Mouse (Mus musculus) inflammation-experienced regulatory T-cells, adult 6 months (primary cell): ENCODE results near the gene Gm14548. TPM values are rescaled to one million over a fixed set of nuclear protein-coding genes. Genes with fewer than 3 reads are reported as not detected.
"Not testable (repeated sequence)": the region's sequence is repeated elsewhere in the genome, so short reads cannot be mapped to it uniquely, and the experiment has no call there.

Experiments
- ATAC-seq: one replicate; pipeline ENCODE4 v1.8.0; 2017
- polyA plus RNA-seq, 3 experiments: library from polyadenylated mRNA; unstranded; fragments of 100-300 nt; shearing (Covaris generic); gene quantifications; one replicate each; pipeline ENCODE4 v1.2.1; 2017

The Gm14548 gene
- polyA plus RNA-seq: not detected

DNA sequence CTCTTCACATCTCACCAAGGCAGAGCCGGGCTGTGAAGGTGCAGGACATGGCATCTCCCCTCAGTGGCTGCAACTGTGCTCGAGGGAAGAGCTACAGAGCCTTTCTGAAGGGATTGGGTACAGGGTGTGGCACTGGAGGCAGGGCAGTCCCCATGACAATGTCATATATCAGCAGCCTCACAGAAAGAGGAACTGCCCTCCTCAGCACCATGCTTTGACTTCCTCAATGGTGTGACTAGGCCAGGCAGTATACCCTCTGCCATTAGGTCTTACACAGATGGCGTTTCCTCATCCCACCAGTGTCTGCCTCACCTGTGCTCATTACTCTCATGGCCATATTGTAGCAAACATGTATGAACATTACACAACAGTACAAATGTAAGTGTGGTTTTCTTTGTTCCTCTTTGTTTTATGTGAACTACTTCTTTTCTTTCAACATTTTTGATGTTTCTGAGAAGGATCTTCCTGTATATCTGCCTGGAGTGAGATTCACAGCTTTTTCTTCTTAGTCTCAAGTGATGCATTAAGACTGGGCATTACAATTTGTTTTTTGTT lies at the start of gene Gm14548:
Gm14548 (minus strand) TSS at position 85 of the 555 bp plus-strand sequence.
- not testable (repeated sequence) for ATAC-seq

DNA sequence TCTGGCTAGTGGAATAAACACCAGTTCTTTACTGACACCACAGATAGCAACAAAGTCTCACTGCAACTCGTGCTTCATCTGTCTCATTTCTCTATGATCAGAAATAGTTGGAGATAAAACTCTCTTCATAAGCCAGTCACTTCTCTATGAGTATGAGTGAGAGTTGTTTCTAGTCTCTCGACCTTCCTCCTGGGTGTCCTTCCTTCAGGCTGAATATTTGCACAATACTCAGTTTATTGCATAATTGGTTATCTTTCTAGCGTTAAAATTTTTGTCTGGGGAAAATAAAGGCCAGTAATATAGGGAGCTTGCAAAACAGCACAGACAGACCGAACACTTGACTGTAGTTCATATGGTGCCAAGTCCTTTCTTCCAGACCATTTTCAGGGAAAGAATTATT lies 48.2 kb upstream of the Gm14548 start:
- ATAC-seq: no peak

DNA sequence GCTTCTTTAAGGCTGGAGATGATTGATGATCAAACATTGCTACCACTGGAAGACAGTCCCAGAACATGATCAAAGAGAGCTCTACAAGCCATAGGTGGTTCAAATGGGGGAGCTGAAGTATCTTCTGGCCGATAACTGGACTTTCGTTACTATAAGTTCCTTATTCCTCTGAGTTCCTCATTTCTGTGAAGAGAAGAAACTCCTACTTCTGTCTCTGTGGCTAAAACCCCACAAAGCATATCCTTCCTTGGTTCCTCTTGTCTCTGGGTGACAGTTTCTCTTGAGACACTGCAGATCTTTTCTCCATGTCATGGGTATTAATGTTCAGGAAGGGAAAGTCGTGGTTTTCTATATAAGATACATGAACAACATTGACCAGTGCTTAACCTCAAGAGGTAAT lies 43.0 kb upstream of the Gm14548 start:
- no peak for ATAC-seq

DNA sequence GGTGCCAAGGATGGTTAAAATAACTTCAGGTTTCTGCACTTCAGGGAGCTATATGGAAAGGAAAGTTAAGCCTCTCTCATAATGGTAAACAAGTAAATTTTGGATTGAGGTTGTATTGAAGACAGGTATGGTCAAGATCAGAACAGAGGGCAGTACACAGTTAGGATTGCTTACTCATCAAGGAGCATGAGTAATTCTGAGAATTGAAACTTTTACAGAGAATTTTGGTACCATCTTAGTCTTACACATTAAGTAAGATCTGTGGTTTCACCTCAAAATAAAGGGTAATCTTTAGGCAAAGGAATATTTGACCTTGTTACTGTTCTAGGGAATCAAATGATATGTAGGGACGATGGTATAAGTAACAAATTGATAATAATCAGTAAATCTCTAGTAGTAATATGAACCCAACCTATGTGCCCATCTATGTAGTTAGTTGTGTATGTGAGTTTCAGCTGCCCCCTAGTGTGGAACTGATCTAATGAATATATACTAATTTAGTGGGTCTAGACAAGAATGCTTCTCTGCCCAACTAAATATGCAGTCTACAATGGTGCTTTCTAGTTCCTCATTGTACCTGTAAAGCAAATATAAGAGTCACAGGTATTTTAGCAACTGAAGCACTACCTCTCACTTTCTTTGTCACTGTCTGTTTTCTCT lies 42.1 kb upstream of the Gm14548 start:
- ATAC-seq: no peak

DNA sequence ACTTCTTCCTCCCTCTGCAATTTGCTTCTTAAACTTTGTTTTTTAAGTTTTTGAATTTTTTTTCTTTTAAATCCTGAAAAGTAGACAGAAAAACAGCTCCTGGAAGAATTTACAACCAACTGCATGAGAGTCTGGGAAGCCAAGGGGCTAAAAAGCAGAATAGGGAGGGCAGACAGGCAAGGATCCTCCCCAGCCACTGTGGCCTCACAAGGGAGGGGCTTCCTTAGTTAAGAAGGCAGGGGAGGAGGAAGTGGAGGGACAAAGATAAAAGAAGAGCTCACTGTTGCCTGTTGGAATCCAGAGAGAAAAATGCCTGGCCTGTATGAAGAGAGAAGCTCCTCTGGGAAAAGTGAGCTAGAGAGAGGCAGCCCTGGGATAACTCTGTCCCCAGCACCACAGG lies 37.6 kb upstream of the Gm14548 start:
- ATAC-seq: not testable (repeated sequence)

DNA sequence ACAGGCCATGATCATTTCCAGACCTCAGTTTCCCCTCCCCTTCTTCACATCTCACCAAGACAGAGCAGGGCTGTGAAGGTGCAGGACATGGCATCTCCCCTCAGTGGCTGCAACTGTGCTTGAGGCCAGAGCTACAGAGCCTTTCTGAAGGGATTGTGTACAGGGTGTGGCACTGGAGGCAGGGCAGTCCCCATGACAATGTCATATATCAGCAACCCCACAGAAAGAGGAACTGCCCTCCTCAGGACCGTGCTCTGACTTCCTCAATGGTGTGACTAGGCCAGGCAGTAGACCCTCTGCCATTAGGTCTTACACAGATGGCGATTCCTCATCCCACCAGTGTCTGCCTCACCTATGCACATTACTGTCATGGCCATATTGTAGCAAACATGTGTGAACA lies 17.5 kb upstream of the Gm14548 start, which contains the start of gene Lilra6:
Lilra6 (minus strand) TSS at position 117 of the 400 bp plus-strand sequence.
- not testable (repeated sequence) for ATAC-seq

DNA sequence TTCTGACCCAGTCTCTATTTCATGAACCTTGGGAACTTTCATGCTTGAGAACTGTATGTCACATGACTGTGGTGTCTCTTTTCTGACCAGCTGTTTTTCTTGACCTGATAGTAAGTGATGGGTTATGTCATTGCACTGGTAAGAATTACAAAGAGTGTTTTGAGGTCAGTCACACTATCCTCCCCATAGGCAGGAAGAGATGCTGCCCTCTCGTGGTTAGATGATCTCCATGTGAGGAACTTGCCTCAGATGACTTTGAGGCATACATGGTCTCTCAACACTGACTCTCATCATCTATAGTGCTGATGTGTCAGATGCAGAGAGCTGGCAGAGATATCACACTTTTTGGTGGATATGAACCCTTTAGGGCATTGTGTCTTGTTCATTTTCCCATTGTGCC lies 5.8 kb upstream of the Gm14548 start:
- ATAC-seq: no peak

DNA sequence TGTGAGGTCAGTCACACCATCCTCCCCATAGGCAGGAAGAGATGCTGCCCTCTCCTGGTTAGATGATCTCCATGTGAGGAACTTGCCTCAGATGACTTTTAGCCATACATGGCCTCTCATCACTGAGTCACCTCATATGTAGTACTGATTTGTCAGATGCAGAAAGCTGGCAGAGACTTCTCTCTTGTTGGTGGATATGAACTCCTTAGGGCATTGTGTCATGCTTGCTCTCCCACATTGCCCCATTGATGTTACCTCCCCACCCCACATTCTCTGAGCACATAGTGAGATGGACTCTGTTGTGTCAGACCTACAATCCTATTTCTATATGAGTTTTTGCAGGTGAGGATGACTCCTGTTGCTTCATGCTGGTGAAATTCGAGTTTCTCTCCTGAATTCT lies 22.9 kb downstream of the Gm14548 start:
- not testable (repeated sequence) for ATAC-seq

DNA sequence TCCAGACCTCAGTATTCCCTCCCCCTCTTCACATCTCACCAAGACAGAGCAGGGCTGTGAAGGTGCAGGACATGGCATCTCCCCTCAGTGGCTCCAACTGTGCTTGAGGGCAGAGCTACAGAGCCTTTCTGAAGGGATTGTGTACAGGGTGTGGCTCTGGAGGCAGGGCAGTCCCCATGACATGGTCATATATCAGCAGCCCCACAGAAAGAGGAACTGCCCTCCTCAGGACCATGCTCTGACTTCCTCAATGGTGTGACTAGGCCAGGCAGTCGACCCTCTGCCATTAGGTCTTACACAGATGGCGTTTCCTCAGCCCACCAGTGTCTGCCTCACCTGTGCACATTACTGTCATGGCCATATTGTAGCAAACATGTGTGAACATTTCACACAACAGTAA lies 53.0 kb downstream of the Gm14548 start, which contains the start of gene Pira2:
Pira2 (minus strand) TSS at position 101 of the 400 bp plus-strand sequence.
- not testable (repeated sequence) for ATAC-seq

DNA sequence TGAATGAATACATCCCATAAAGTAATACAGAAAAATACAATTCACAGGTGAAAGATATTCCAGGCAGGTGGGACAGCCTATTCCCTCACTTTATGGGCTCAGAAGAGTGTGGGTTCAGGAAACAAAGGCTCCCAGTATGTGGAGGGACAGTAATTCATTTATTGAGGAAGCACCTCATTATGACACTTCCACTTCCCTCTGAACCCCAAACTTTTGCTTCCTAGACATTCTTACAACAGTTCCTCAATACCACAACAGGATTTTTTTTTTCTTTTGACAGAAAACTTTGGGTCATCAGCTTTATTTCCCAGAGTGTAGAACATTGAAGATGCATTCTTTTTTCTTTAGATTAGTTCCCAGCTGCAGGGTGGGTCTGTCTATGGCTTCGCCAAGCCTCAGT lies 60.1 kb downstream of the Gm14548 start:
- not testable (repeated sequence) for ATAC-seq

Other genes starting within 250 kb of the Gm14548 start
- gene Leng1, start 232.3 kb downstream of the Gm14548 start, polyA plus RNA-seq: 1 to 10 TPM; 4.8 to 6.9 (median 6.0) TPM
- 10 to 100 TPM in 1 of 3 experiments, 1 to 10 TPM in 2; 5.5 to 14.4 (median 8.9) TPM for gene Tmc4, start 220.6 kb downstream of the Gm14548 start, polyA plus RNA-seq
- 1 to 10 TPM; 7.0 to 9.4 (median 9.1) TPM for gene Tsen34, start 205.3 kb downstream of the Gm14548 start, polyA plus RNA-seq
- 10 to 100 TPM; 19.1 to 30.5 (median 20.5) TPM for gene Mboat7, start 204.6 kb downstream of the Gm14548 start, polyA plus RNA-seq
- gene Rps9, start 194.1 kb downstream of the Gm14548 start, polyA plus RNA-seq: 1,000 to 10,000 TPM; 2,959 to 5,702 (median 4,871) TPM
- gene Pirb, start 177.7 kb downstream of the Gm14548 start, polyA plus RNA-seq: 1 to 10 TPM in 1 of 3 experiments, under 1 TPM in 2; 0.15 to 2.4 (median 0.33) TPM
- not detected for gene Gm15448, start 72.4 kb downstream of the Gm14548 start, polyA plus RNA-seq
- under 1 TPM in 1 of 3 experiments, not detected in 2; 0.62 TPM for gene Pira2, start 53.1 kb downstream of the Gm14548 start, polyA plus RNA-seq
- not detected for gene Lilra6, start 17.4 kb upstream of the Gm14548 start, polyA plus RNA-seq
- 10 to 100 TPM in 1 of 3 experiments, 1 to 10 TPM in 2; 1.3 to 16.5 (median 2.3) TPM for gene Lair1, start 165.1 kb upstream of the Gm14548 start, polyA plus RNA-seq
- gene Ttyh1, start 221.3 kb upstream of the Gm14548 start, polyA plus RNA-seq: under 1 TPM; 0.47 to 0.95 (median 0.62) TPM
- gene Leng8, start 238.9 kb upstream of the Gm14548 start, polyA plus RNA-seq: 10 to 100 TPM; 22.6 to 40.2 (median 24.9) TPM